Mouse (Mus musculus) embryonic facial prominence, embryonic 12.5 days (tissue): ENCODE measurements around the gene Scaf1. TPM values are rescaled to one million over a fixed set of nuclear protein-coding genes. Genes with fewer than 3 reads are reported as not detected.

Experiments used
- ATAC-seq: fragments of 200-750 bp; cut with Nextera tagmentation; 2 replicates; pipeline ENCODE4 v1.8.0; 2017; ENCODE audit not compliant: insufficient number of reproducible peaks, insufficient read depth, low FRiP score, low TSS enrichment
- H3K27ac ChIP-seq: fragments of 300-500 bp; sonication (generic); 2 replicates; pipeline ENCODE4 v1.5.1; 2016; ENCODE audit warnings: mild to moderate bottlenecking
- H3K27me3 ChIP-seq: fragments of 300-500 bp; sonication (generic); 2 replicates; pipeline ENCODE4 v1.6.1; 2016; ENCODE audit warnings: mild to moderate bottlenecking, moderate library complexity
- H3K36me3 ChIP-seq: fragments of 300-500 bp; sonication (generic); 2 replicates; pipeline ENCODE4 v1.6.1; 2016; ENCODE audit warnings: mild to moderate bottlenecking
- H3K4me1 ChIP-seq: fragments of 300-500 bp; sonication (generic); 2 replicates; pipeline ENCODE4 v1.6.1; 2016
- H3K4me2 ChIP-seq: fragments of 300-500 bp; sonication (generic); replicated peaks from 2 replicates; pipeline ENCODE4 v1.6.1; 2016; ENCODE audit warnings: mild to moderate bottlenecking, moderate library complexity
- H3K4me3 ChIP-seq: fragments of 300-500 bp; sonication (generic); 2 replicates; pipeline ENCODE4 v1.5.1; 2016; ENCODE audit warnings: mild to moderate bottlenecking
- H3K9ac ChIP-seq: fragments of 300-500 bp; sonication (generic); 2 replicates; pipeline ENCODE4 v1.6.1; 2016; ENCODE audit warnings: mild to moderate bottlenecking, moderate library complexity
- H3K9me3 ChIP-seq: fragments of 300-500 bp; sonication (generic); 2 replicates; pipeline ENCODE4 v1.6.1; 2016; ENCODE audit warnings: mild to moderate bottlenecking, moderate library complexity
- WGBS: fragments of 180-500 bp; shearing (Covaris S2); methylation state at CpG from one replicate; pipeline ENCODE4 v1.1.7; 2016; 5-methylcytosine and 5-hydroxymethylcytosine counted together
- polyA plus RNA-seq: library from polyadenylated mRNA; unstranded; fragments of >200 nt; fragmentation: Nextera tagmentation; extraction: Ambion mirVana; gene quantifications from 2 replicates; pipeline ENCODE4 v1.2.1, GENCODE M21; 2016

Gene Scaf1
- polyA plus RNA-seq, 1 experiment from 2014 or later: 43.8 TPM

DNA sequence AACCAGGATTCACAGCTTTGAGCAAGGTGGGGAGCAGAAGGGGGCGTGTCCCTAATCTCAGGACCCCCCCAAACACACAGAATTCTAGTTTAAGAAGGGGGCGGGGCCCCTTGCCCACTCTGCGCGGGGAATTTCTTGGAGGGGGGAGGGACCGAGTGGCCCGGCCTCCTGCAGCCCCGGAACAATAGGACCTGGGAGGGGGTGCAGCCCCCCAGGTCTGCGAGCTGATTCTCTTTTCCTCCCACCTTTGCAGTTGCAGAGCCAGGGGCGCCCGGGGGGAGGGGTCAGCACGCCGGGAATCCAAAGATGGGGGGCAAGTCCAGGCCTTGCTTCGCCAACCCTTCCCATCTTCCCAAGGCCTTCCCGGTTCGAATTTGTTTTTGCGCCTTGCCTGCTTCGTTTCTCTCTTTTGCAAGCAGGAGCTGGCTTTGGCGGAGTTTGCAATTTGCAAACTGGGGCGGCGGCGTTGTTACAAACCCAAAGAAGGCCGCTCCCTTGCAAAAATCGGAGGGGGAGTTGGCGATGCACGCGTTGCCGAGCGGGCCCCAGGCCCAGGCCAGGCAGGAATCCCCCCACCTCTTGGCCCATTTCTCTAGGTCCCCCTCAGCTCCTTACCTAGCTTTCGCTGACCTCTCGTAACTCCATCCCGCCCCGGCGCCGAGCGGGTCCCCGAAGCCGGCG is 36.2 kb upstream of the Scaf1 start:
- WGBS: under 1% methylated on average over 38 of the region's 38 CpGs

GRCm38 (mm10) chr7:45051601-45051974 is 35.4 kb upstream of the Scaf1 start:
- H3K27ac ChIP-seq: peak overlapping the region; percentile 100
- ATAC-seq: no peak
- H3K27me3 ChIP-seq: no peaks in the 10 kb centered on the region
- H3K9ac ChIP-seq: peak overlapping the region; percentile 94
- H3K9me3 ChIP-seq: no peaks in the 10 kb centered on the region
- H3K4me1 ChIP-seq: peaks cover 23% of the 10 kb centered on the region; the same call in 1 of the 2 replicates
- 1% methylated on average over 13 of the region's 13 CpGs for WGBS
- peaks cover 41% of the 10 kb centered on the region for H3K36me3 ChIP-seq
- peak overlapping the region; percentile 78 for H3K4me3 ChIP-seq
- H3K4me2 ChIP-seq: peak overlapping the region; percentile 88

More for the DNA sequence above, 36.2 kb upstream of the Scaf1 start:
- peak overlapping the region; percentile 100 for H3K27ac ChIP-seq
- no peaks in the 10 kb centered on the region for H3K9me3 ChIP-seq
- no peaks in the 10 kb centered on the region for H3K27me3 ChIP-seq
- H3K36me3 ChIP-seq: peaks cover 33% of the 10 kb centered on the region
- peaks cover 20% of the 10 kb centered on the region; the same call in 1 of the 2 replicates for H3K4me1 ChIP-seq
- H3K4me2 ChIP-seq: peak overlapping the region; percentile 88
- H3K9ac ChIP-seq: peak overlapping the region; percentile 94
- no peak for ATAC-seq
- peak overlapping the region; percentile 78 for H3K4me3 ChIP-seq

DNA sequence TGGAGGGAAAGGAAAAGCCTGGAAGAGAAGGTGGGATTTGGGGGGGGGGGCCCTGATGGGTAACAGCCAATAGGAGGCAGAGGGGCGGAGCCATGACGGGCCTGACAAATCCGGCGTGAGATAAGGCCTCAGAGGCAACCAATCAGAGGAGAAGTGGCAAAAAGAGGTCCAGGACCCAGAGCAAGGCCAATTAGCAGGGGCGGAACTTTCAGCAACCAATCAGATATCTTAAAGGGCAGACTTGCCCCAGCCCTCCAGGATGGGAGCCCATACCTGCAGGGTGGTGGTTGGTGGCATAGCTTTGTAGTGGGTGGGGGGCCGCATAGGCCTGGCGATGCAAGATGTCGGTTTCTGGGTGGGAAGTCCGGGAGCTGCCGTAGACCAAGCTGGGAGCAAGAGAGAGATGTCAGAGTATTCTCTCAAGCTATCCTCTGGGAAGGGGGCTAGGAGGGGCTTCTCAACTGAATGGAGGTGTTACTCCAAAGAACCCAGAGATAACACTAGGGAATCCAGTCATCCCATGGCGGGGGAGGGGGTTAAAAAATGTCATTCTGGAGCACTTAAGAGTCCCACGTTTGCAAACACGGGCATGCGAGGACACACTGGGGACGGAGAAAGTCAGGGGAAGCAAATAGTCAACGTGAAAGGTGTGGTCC is 34.9 kb upstream of the Scaf1 start:
- 3% methylated on average over 16 of the region's 16 CpGs for WGBS

DNA sequence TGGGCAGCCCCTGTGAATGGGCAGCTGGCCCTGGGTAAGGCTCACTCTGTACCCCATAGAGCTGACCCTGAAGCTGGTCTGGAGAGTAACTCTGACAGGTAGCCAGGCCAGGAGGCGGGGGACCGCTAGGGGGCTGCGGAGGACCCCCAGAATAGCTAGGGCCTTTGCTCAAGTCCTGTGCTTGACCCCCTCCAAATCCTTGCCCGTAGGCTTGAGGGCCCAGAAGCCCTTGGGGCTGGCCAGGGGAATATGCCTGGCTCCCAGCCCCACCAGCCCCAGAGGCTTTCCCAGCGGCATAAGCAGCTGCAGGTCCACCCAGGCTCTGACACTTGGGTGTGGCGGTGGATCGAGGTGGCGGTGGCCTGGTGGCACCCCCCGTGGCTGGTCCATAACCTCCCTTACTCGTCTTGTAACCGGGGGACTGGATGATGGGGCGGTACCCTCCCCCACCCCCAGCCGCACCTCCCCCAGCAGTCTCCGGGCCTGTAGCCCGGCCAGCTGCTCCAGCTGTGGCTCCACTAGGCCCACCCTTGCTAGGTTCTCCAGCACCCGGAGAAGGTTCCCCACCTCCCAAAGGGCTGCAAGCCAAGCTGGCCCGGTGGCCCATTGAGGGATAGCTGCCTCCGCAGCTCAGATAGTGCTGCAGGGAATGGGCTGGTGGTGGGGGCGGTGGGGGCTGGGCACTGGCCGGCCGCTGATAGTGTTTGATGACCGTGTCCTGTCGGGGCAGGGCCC is 32.9 kb upstream of the Scaf1 start:
- H3K4me3 ChIP-seq: no peak overlapping the region
- 95% methylated on average over 23 of the region's 23 CpGs for WGBS
- no peaks in the 10 kb centered on the region for H3K9me3 ChIP-seq
- H3K9ac ChIP-seq: no peak overlapping the region
- H3K27me3 ChIP-seq: no peaks in the 10 kb centered on the region
- H3K36me3 ChIP-seq: peaks cover 66% of the 10 kb centered on the region
- H3K27ac ChIP-seq: no peak overlapping the region
- no peak overlapping the region for H3K4me2 ChIP-seq
- peaks cover 25% of the 10 kb centered on the region; the same call in 1 of the 2 replicates for H3K4me1 ChIP-seq
- no peak for ATAC-seq

More for the DNA sequence above, 34.9 kb upstream of the Scaf1 start:
- Histone ChIP-seq H3K4me3 (peak overlapping the region; percentile 78), H3K4me1 (peaks cover 25% of the 10 kb centered on the region; the same call in 1 of the 2 replicates), H3K9me3 (no peaks in the 10 kb centered on the region), H3K36me3 (peaks cover 46% of the 10 kb centered on the region), H3K4me2 (peak overlapping the region; percentile 88), H3K27me3 (no peaks in the 10 kb centered on the region), H3K27ac (peak overlapping the region; percentile 100), H3K9ac (peak overlapping the region; percentile 94)
- peak; percentile 8; the same call in 1 of the 2 replicates for ATAC-seq

- H3K4me3 ChIP-seq: no peak overlapping the region
- 91% methylated on average over 38 of the region's 38 CpGs for WGBS
Measured at GRCm38 (mm10) chr7:45048001-45048890, 32.1 kb upstream of the Scaf1 start.

DNA sequence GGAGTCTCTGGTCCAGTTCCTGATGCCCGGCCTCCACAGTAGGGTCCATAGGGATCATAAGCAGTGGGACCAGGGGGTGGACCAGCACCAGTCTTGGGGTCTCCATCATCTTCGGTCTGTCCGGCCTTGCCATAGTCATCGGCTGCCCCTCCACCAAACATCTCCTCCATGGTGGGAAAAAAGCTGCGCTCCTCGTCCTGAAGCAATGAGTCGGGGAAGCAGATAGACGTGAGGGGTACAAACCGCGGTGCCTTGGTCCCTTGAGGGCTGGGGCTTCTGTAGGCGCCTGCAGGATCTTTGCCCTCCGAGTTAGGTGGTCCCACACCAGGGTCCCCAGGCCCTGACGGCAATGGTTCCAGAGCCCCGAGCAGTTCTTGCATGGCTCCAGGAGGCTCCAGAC is 31.3 kb upstream of the Scaf1 start:
- no peak overlapping the region for H3K4me3 ChIP-seq
- H3K4me2 ChIP-seq: no peak overlapping the region
- H3K27ac ChIP-seq: no peak overlapping the region
- H3K9me3 ChIP-seq: no peaks in the 10 kb centered on the region
- peaks cover 81% of the 10 kb centered on the region for H3K36me3 ChIP-seq
- no peaks in the 10 kb centered on the region for H3K27me3 ChIP-seq
- 96% methylated on average over 14 of the region's 14 CpGs for WGBS
- ATAC-seq: no peak
- H3K9ac ChIP-seq: no peak overlapping the region
- H3K4me1 ChIP-seq: peaks cover 25% of the 10 kb centered on the region; the same call in 1 of the 2 replicates

More at GRCm38 (mm10) chr7:45048001-45048890, 32.1 kb upstream of the Scaf1 start:
- H3K4me2 ChIP-seq: no peak overlapping the region
- H3K9ac ChIP-seq: no peak overlapping the region
- H3K36me3 ChIP-seq: peaks cover 74% of the 10 kb centered on the region
- H3K27ac ChIP-seq: no peak overlapping the region
- H3K27me3 ChIP-seq: no peaks in the 10 kb centered on the region
- H3K4me1 ChIP-seq: peaks cover 25% of the 10 kb centered on the region; the same call in 1 of the 2 replicates
- H3K9me3 ChIP-seq: no peaks in the 10 kb centered on the region
- ATAC-seq: no peak

DNA sequence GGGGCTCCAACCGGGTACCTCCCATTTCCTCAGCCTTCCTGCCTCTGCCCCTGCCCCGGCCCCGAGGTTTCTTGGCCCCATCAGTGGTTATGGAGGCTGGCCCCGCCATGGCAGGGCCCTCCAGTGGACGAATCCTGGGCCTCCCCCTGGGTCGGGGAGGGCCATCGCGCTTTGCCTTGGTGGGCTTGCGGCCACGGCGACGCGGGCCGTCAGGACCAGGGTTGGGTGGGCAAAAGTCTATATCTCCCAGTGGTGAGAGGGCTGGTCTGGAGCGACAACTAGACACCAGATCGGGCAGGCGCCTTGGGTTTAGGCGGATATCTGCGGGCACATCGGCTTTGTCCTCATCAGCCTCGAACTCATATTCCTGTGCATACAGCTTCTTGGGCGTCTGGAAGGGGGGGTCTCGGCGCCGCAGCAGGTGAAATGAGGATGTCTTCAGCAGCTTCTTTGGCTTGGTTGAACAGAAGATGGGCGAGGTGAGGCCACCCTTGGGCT is 30.7 kb upstream of the Scaf1 start:
- H3K27me3 ChIP-seq: no peaks in the 10 kb centered on the region
- H3K9me3 ChIP-seq: no peaks in the 10 kb centered on the region
- 94% methylated on average over 26 of the region's 26 CpGs for WGBS
- H3K36me3 ChIP-seq: peaks cover 87% of the 10 kb centered on the region
- H3K27ac ChIP-seq: no peak overlapping the region
- H3K9ac ChIP-seq: no peak overlapping the region
- H3K4me1 ChIP-seq: peaks cover 22% of the 10 kb centered on the region; the same call in 1 of the 2 replicates
- no peak for ATAC-seq
- no peak overlapping the region for H3K4me2 ChIP-seq
- H3K4me3 ChIP-seq: no peak overlapping the region

GRCm38 (mm10) chr7:45045741-45046140 is 29.6 kb upstream of the Scaf1 start:
- no peaks in the 10 kb centered on the region for H3K9me3 ChIP-seq
- H3K4me1 ChIP-seq: peaks cover 11% of the 10 kb centered on the region; the same call in 1 of the 2 replicates
- peaks cover 99% of the 10 kb centered on the region for H3K36me3 ChIP-seq
- H3K9ac ChIP-seq: no peak overlapping the region
- H3K4me3 ChIP-seq: no peak overlapping the region
- WGBS: 91% methylated on average over 22 of the region's 22 CpGs
- ATAC-seq: no peak
- H3K27me3 ChIP-seq: no peaks in the 10 kb centered on the region
- no peak overlapping the region for H3K4me2 ChIP-seq
- H3K27ac ChIP-seq: no peak overlapping the region

- 98% methylated on average over 14 of the region's 14 CpGs for WGBS
- H3K9me3 ChIP-seq: no peaks in the 10 kb centered on the region
- H3K9ac ChIP-seq: no peak overlapping the region
- no peak for ATAC-seq
- no peak overlapping the region for H3K4me2 ChIP-seq
- peaks cover 5% of the 10 kb centered on the region; the same call in 1 of the 2 replicates for H3K4me1 ChIP-seq
- peaks cover 98% of the 10 kb centered on the region for H3K36me3 ChIP-seq
- H3K27ac ChIP-seq: no peak overlapping the region
- no peaks in the 10 kb centered on the region for H3K27me3 ChIP-seq
- no peak overlapping the region for H3K4me3 ChIP-seq
Measured at GRCm38 (mm10) chr7:45043307-45043706, 27.1 kb upstream of the Scaf1 start.

GRCm38 (mm10) chr7:45040851-45041250 is 24.7 kb upstream of the Scaf1 start:
- H3K4me3 ChIP-seq: no peak overlapping the region
- H3K36me3 ChIP-seq: peaks cover 98% of the 10 kb centered on the region
- ATAC-seq: no peak
- no peak overlapping the region for H3K9ac ChIP-seq
- H3K27ac ChIP-seq: no peak overlapping the region
- WGBS: 93% methylated on average over 9 of the region's 9 CpGs
- H3K4me1 ChIP-seq: no peaks in the 10 kb centered on the region
- no peak overlapping the region for H3K4me2 ChIP-seq
- H3K27me3 ChIP-seq: no peaks in the 10 kb centered on the region
- H3K9me3 ChIP-seq: no peaks in the 10 kb centered on the region

DNA sequence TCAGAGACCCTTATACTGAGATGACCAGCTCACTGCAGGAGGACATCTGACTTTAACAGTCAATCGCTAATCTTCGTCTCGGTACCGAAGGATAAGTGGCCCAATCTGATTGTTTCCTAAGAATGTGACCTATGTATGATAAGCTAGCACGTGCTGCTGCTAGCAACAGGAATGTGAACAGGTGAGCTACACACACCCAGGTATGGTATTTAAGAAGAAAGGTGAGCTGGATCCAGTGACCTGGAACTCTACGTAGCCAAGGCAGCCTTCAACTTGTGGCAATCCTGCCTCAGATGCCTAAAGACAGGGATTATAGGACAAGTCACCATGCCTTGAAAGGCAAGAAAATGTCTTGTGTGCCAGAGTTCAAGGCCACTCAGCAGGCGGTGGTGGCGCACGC is 22.2 kb upstream of the Scaf1 start:
- Histone ChIP-seq H3K9me3 (no peaks in the 10 kb centered on the region), H3K27me3 (no peaks in the 10 kb centered on the region), H3K4me2 (no peak overlapping the region), H3K4me1 (no peaks in the 10 kb centered on the region), H3K27ac (no peak overlapping the region), H3K9ac (no peak overlapping the region), H3K36me3 (peaks cover 98% of the 10 kb centered on the region), H3K4me3 (no peak overlapping the region)
- WGBS: 91% methylated on average over 9 of the region's 9 CpGs
- ATAC-seq: no peak
